Mouse (Mus musculus) MEL (cell line): ENCODE data around the gene Sept8.

Source experiments
- MAZ ChIP-seq: IDR thresholded peaks from 2 replicates; pipeline ENCODE4 v1.6.1; 2012; ENCODE audit warnings: low read depth, mild to moderate bottlenecking, inconsistent platforms, low read length, improper control_type of control experiment
- USF1 ChIP-seq: IDR thresholded peaks from 2 replicates; pipeline ENCODE4 v1.6.1; 2014; ENCODE audit warnings: low read depth, mild to moderate bottlenecking, inconsistent platforms, low read length, improper control_type of control experiment, moderate library complexity
- ZNF384 ChIP-seq: IDR thresholded peaks from 2 replicates; pipeline ENCODE4 v1.6.1; 2012; ENCODE audit warnings: low read depth, mild to moderate bottlenecking, inconsistent platforms, low read length, improper control_type of control experiment

DNA sequence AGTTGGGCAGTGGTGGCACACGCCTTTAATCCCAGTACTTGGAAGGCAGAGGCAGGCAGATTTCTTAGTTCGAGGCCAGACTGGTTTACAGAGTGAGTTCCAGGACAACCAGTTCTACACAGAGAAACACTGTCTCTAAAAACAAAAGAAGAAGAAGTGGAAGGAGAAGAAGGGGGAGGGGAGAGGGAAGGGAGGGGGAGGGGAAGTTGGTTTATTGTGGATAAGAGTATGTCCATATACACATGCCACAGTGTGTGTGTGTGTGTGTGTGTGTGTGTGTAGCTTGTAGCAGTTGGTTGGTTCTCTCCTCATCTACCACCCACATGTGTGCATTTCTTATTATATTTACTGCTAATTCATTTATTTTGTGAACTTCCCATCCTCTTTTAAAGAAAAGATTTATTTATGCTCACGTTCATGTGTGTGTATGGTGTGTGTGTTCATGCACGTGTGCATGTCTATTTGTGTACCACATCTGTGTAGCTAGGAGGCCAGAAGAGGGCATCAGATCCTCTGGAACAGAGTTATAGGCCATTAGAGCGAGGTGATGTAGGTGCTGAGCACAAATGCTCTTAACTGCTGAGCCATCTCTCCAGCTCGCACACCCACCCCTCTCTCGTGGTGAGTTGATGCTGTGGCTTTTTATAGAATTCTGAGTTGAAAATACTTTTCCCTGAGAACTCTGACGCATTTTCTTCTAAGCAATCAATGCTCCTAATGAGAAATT lies 16.9 kb upstream of the Sept8 start:
- TF ChIP-seq ZNF384, result no peak
- no peak for TF ChIP-seq MAZ
- TF ChIP-seq USF1, result no peak
